Mouse (Mus musculus) thymus, adult 18-20 months (tissue): ENCODE results near the gene Zic1.

Experiments
- DNase-seq, 2 experiments: peaks; one replicate each; pipeline ENCODE4 v3.0.0; 2022; ENCODE audit warnings: mixed read lengths in 2 of 2

The Zic1 gene

DNA sequence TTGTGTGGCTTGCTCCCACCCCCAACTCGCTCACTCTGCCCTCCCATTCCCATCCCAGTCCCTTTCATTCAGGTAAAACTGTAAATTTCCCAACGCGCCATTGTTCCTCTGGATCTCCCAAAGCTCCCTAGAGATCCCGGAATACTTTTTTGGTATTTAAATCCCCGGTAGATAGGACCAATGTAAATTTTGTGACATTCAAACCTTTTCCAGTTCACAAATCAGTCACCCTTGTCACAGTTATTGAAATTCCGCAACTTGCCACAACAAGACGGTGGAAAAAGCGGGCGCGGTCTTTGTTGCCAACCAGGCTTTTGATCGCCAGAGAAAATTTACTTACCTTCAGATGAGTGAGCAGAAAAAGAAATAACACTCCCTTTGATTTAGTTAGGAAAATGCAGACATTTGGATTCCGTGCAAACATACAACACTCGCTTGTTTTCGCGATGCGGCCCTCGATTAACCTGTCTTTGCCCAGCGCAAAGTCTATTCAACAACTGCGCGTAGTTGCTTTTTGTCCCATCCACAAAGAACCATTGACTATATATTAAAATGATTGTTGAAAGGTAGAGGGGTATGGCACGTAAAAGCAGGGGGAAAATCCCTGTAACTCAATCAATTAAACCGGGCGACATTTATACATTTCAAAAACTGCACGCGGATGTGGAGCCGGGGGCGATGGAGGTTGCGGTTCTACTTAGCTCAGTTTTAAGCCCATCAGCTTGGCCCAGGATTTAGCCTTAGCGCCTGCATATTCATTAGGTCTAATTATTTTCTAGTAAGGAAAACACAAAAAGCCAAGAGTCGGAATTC is 1.6 kb upstream of the Zic1 start:
- DNase-seq: no peak

DNA sequence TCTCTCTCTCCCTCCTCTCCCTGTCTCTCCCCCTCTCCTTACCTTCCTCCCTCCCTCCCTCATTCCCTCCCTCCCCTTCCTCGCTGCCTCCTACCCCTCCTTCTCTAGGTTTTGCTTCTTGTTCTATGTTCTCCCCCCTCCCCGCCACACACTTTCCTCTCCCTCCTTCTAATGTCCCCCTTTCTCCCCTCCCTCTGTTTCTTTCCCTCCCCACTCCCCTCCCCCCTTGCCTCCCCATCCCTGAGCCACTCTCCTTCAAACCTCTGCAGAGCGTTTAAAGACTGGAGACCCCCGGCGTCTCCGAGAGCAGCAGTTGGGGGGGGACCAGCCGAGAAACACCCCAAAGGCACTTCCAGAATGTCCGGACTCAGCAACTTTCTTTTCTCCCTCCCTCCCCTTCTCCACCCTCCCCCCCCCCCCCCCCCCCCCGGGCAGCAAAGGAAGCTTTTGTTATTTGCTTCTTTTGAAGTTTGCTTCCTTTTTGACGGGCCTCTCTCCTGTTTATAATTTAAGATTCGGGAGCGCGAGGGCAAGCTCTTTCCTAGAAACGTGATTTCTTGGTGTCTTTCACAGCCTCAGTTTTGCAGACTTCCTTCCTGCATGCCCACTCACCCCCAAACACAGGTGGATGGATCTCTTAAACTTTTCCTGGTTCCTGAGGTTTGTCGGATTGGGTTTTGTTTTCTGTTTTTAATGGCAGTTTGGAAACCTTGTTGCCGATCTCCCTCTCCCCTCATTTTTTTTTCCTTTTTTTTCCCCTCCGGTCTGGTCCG is 802 bp upstream of the Zic1 start:
- DNase-seq: no peak

DNA sequence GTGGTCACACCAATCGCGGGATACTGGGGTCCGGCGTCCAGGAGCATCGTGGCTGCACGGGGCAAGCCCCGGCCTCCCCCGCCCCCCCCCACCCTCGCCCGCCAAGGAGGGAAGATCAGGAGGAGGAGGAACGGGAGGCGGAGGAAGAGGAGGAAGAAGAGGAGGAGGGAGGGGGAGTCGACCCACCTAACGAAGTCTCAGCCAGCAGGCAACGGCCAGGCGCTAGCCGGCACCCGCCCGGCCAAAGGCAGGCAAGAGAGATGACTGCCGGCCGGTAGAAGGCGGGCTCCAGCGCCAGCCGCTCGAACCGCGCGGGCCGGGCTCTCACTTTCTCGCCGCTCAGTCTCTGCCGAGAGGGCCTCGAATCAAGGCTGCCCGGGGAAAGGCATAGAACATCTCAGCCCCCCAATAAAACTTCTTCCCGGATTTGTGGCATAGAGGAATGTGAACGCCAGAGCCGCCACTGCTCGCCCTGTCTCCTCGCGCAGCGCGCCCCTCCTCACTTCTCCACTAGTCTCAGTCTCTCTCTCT is 574 bp downstream of the Zic1 start:
- no peak for DNase-seq

DNA sequence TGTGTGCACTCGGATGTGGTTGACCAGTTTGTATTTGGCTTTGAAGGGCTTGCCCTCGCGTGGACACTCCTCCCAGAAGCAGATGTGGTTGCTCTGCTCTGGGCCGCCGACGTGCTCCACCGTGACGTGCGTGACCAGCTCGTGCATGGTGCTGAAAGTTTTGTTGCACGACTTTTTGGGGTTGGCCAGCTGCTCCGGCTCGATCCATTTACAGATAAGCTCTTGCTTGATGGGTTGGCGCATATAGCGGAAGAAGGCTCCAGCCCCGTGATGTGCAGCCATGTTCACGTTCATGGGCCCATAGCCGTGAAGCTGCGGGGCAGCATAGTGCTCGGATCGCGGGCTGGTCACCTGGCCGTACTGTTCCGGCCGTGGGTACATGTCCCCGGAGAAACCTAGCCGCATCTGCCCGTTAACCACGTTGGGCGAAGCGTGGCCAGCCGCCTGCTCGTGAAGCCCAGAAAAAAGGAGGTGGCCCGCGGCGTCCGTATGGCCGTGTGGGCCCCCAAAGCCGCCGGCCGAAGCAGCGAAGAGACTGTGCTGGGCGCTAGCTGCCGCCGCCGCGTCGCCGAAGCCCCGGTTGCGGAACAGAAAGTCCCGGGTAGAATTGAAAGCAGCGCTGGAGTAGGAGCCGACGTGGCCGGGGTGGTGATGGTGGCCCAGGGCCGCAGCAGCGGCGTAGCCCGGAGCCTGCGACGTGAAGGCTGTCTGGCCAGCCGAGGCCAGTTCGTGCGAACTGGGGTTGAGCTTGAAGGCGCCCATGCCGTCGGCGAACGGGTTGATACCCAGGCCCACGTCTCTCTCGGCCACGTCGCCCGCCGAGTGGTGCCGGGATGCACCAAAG is 1.3 kb downstream of the Zic1 start:
- DNase-seq: no peak

DNA sequence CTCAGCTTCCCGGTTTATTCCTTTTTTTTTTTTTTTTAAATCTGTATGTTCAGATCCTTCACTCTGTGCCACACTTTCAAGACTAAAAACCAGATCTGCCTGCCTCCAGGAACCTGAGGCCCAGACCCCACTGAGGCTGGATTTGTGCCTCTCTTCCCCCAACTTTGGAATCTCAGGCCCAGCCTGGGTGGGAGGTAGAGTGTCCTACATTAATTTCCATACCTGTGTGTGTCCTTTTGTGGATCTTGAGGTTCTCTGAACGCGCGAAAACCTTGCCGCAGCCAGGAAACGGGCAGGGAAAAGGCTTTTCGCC is 1.8 kb downstream of the Zic1 start:
- DNase-seq: no peak

DNA sequence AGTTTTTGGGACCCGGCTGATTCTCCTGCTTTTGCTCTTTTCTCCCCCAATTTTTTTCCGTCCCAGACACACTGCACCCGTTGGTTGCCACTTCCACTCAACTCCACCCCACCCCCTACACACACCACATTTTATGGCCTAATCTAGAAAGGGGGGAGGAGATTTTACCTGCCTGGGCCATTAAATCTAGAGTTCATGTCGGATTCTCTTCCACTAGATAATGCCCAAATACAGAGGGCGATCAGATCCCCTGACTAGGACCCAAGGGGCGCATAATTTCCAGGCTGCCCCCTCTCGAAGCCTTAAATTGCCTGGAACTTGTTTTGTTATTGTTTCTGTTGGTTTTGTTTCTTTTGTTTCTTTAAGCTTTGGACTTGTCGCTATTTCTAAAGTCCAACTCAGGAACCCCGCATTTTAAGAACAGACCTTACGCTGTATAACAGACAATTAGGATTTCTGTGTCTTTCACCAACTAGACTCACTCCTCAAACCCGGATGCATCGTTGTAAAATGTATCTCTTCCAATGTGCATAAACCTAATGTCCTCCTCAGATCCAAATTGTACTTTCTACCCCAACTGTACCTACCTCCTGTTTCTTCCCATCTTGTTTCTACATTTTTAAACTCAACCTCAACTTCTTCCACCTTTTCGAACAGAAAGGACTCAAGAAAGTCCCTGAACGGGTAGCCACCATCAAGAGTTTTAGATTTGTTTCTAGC is 2.4 kb downstream of the Zic1 start:
- DNase-seq: no peak

DNA sequence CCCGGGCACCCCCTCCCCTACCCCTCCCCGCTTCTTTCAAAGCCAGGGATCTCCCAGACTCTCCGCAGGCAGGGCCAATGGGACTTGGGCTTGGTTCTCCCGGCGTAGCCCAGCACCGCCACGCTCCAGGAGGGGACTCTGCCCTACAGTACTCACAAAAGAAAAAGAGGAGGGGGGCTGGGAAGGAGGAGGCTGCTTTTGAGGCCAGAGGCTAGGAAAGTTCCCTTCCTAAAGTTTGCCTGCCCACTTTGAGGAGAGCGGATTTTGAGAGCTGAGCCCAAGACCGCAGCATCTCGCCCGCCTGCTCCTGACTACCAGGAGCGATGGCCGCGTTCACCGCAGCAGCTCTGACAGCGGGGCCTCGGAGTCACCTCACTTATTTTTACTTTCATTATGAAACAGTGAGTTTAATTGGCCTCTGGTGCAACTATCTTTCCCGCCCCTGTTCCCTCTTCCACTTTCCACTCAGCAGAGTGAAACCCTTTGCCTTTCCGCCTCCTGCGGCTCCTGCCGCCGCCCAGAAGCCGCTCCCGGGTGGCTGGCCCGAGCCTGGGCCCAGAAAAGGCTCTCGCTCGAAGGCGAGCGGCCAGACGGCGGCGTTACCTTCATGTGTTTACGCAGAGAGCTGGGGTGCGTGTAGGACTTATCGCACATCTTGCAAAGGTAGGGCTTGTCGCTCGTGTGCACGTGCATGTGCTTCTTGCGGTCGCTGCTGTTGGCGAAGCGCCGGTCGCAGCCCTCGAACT is 3.6 kb downstream of the Zic1 start, which contains the start of gene Zic4:
Gene Zic4 (plus strand): TSS at position 558 of the 746 bp plus-strand sequence.
- no peak for DNase-seq

DNA sequence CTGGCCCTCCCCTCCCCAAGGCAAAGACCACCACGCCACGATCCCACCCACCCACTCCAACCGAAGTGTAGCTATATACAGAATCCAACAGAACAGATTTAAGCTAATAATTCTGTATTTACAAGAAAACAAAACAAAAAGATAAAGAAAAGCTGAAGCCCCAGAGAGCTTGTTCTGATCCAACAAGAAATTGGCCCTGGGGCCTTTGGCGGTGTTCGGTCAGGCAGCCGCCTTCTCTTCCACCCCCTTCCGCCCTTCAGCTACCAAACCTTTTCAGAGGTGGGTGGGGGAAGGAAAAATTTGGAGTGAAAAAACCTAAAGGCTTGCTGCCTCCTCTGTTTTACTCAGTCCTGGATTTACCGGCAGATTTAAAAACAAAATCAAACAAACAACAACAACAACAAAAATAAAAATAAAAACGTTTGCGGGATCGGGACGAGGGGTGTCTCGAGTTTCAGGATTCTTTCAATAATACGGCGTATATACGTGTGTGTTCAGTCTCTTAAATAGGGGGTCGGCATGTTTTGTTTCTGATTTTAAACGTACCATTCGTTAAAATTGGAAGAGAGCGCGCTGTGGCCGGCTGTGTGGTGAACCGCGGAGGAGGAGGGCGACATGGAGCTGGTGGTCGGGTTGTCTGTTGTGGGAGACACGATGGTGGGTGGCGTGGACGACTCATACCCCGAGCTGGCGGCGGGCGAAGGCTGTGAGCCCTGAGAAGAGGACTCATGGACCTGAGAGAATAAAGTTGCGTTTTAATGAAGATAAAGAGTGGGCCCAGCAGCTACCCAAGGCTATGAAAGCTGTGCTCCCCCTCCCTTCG is 4.4 kb downstream of the Zic1 start:
- no peak for DNase-seq

DNA sequence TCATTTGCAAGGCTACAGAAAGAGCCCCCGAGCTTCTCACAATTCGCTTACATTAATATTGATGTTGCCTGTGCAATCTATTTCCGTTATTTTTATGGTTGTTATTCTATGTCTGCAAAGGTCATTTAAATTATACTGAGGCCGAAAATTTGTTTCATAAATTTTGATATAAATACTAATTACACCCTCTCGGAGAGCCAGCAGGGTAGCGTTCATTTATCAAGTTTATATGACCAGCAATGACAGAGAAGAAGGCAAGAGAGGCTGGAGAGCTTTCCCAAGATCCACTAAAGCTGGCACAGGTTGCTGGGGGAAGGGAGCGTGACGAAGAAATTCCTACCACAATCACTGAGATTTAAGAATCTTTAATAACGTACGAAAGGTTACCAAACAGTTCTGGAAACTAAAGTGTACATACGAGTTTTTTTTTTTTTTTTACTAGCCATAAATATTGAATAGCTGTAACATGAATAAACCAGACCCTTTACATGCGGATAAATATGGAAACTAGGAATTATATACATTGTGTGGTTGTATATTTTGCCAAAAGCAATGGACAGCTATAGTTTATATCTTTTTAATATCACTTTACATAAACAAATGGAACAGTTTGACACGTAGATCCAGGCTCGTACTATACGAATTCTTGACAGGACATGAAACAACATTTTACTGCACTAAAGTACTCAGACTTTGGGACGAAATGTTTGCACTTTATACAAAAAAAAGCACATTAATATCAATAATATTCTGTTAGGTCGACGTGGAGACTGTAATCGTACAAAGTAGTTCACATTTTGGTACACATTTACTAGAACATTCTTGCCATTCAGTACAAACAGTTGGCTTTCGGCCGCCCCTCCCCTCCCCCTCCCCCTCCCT is 5.2 kb downstream of the Zic1 start:
- DNase-seq: no peak

DNA sequence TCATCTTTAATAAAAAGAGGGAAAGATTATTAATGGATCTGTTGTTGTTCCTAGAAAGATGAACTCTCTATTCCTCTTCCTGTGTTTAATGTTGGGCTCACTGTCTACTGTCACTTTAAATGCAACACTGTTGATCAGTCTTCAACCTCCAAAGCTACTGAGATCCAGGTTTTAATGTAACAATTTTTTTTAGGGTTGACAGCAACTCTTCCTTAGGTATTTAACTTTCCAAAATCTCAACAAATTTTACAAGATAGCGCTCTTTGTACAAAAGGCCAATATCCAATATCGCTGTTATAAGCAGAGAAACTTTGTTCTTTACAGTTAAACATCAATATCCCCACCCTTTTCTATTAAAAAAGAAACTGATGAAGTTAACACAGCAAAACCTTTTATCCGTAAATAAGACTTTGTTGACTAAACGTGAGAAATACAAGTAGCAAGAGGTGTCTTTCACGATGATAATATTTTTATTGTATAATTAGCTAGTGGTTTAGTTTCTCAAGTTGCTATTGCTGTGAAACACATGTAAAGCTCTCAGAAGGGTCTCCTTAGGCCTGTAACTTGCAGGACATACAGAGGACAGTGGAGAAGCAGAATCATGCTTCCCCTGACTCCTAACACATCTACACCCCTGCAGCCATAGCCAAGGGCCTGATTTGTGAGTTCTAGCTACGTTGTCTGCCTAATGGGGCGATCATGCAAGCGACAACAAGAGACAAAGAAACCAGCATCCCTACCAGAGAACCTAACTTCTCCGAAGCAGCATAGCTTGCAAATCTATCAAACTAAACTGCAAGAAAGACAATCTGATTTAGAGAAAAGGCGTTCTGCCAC is 6.5 kb downstream of the Zic1 start:
- no peak for DNase-seq

DNA sequence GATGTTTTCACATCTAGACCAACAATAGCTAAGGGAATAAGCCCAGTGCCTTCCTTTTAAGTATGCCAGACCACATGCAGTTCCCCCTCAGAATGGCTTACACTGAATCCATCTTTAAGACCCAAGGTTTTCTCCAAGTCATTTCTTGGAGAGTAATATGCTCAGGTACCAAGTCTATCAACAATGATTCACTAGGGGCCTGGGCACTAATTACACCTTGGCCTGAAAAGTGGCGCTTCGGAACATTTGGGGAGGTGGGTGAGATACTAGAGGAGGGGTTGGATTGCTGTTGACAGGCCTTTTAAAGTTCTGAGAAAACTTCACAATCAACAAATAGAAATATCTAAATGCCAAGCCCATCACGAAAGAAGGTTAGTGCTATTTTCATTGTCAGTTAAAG is 8.3 kb downstream of the Zic1 start:
- no peak for DNase-seq

DNA sequence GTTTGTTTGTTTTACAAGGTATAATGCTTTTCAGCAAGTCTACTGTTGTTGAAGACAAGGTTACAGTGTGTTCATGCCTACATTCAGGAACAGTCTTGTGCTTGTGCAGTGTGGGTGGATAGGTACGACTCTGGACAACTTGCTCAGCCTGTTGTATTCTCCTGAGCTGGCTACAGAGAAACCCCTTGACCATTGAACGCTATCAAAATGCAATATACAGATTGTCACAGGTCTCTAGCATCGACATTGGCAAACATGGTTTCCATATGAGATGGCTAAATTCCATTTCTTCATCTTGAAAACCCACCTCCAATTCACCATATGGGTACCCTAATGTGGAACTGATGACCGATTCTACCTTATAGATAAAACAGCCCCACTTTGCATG is 9.3 kb downstream of the Zic1 start:
- DNase-seq: no peak

DNA sequence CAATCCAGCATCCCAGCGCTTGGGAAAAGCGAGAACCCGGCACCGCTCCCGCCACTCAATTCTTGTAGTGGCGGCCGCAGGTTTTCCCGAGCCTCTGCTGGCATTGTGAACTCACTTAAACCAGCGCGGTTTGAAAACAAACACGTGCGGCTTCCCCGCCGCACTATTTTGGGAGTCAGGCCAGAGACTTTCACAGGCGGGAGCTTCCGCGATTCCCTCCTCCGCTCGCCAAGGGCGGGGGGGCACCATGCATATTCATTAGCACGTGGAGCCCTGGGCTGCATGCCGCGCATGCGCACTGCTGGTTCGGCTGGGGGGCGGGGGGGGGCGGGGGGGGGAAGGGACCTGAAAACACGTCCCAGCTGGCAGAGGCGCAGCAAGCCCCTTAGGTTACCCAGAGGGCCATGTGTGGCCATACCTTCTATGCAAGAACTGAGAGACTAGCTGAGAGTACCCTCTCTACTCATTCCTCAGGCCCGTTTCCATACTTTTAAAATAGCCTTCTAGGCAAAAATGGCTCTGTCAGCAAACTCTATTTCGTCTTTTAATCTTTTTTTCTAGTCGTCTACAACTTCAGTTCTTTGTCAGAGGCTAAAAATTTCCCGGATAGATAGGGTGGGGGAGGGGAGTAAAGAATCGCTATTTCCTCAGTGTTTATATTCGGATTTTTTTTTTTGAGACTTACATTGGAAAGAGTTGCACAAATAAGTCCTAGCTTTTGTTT is 9.8 kb downstream of the Zic1 start:
- DNase-seq: no peak

DNA sequence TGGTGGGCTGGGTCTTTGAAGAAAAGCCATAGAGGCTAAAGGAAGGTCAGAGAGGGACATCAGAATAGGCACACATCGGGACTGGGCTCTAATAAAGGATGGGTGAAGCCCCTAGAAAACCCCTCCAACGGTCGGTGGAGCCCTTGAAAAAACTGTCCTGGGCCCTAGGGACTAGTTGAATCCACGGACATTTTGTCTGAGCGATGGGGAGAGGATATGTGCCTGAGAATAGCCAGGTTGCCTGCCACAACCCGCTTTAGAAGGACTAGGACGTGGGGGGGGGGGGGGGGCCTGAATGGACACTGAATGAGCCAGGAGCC is 10.4 kb downstream of the Zic1 start:
- no peak for DNase-seq

DNA sequence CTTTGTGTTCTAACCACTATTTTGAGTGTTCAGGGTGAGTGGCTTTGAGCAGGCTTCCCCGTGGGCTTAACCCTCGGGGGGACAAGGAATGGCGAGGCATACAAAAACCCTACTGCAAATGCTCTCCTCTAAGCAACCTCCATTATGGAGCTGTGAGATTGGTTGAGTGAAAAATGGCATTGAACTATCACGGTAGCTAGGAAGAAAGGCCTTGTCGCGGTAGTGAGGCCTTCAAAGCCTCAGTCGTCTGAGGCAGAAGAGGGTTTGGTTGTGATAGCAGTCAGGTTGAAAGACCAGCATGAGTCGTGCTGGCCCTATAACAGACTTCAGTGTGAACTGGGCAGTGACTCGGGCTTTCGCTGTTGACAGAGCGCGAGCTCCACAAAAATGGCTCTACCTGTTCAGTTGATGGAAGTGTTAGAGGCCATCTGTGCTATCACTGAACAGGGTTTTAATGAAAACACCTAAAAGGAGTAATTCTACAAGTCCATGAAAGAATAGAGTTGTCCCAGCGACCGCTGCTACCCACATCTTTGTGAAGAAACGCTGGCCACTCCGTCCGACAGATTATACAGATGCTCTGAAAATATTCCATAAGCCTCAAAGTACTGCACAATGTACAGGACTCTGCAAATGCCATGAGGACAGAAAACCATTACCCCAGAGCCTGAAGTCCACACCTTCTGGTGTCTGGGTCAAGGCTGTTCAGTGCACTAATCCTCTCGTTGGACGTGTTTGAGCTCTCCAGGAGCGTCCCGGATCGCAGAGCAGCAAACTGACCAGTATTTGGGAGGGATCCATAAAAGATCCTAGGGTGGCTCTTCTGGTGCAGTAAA is 11.0 kb downstream of the Zic1 start:
- no peak for DNase-seq

DNA sequence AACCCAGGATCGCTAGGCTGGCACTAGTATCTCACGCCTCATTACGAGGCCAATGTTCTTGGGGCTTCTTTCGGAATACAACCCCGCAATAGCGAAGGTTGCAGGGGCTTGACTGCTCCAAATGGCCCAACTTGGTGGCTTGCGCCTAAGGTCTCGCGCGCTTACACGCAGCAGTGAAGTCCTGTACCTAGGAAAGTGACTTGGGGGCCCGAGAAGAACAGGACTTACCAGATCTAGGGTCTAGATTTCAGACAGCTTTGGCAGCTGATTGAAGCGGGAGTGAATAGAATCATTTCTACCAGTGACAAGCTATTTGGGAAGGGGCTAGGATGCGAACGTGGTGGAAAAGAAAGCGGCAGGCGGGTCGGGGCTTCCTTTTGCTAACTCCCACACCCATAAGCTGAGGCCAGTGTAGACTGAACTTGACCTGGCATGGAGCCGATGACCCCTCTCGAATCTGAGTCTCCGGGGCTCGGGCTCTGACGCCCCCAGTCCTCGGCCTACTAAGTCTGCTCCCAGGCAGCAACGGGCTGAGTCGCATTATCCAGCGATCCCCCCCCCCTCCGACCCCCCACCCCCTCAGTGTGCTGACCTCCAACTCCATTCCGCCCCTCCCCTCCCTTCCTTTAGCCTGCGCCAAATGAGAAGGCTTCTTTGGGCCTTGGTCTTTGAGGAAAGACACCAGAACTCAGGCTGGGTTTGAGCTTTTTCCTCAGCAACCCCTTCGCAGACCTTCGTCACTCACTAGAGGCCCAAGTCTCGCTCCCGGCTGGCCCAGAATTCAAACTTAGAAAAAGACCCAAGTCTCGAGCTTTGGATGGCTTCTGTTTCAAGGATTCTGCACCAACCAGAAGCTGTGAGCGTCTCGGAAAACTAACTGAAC is 11.8 kb downstream of the Zic1 start:
- no peak for DNase-seq
